Mouse (Mus musculus) CD4-positive, CD25-positive, alpha-beta regulatory T cell, adult 4 months (primary cell): Measurements from ENCODE around the gene Strc. TPM values are rescaled to one million over a fixed set of nuclear protein-coding genes. Genes with fewer than 3 reads are reported as not detected.
"Not testable (repeated sequence)": the region's sequence is repeated elsewhere in the genome, so short reads cannot be mapped to it uniquely, and the experiment has no call there.

Source experiments
- ATAC-seq: one replicate; pipeline ENCODE4 v1.8.0; 2017
- polyA plus RNA-seq, 2 experiments: library from polyadenylated mRNA; unstranded; fragments of 100-300 nt; shearing (Covaris generic); gene quantifications; one replicate each; pipeline ENCODE4 v1.2.1; 2017

The Strc gene
- under 1 TPM; 0.10 to 0.35 TPM for polyA plus RNA-seq

GRCm38 (mm10) chr2:121386961-121387575 is at the start of gene Strc:
Gene Strc, minus strand, starts transcription at chr2:121387168.
- not testable (repeated sequence) for ATAC-seq

- ATAC-seq = peak; percentile 74
Measured at GRCm38 (mm10) chr2:121434854-121435253, 47.9 kb upstream of the Strc start.

DNA sequence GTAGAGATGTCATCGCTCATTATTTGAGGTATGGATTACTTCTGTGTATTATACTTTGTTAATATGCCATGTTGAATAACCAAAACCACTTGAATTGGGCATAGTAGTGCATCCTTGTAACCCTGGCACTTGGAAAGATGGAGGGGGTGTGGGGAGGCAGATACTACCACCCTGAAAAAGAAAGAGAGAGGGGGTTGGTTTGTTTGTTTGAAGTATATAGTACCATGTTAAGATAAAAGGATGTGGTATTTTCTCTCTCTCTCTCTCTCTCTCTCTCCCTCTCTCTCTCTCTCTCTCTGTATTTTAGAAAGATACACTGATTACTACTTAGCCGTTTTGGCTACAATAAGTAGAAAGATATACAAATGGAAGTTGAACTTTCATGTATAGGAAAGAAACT is 38.9 kb upstream of the Strc start:
- peak; percentile 51 for ATAC-seq

- no peak for ATAC-seq
Measured at GRCm38 (mm10) chr2:121423166-121423565, 36.2 kb upstream of the Strc start.

GRCm38 (mm10) chr2:121418476-121418875 is 31.5 kb upstream of the Strc start:
- no peak for ATAC-seq

DNA sequence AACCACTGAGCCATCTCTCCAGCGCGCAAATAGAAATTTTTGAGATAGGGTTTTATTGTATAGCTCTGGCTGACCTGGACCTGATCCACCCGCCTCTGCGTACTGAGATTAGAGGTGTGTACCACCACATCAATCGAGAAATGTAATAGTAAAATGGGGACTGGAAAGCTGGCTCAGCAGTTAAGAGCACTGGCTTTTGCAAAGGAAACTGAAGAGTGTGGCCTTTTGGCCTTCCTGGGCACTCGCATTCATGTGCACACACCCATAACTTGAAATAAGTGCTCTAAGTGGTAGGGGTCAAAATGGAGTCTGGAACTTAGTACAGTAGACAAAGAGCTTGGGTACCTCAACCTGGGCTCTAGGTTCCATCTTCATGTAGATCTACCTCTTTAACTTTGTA is 29.4 kb upstream of the Strc start:
- ATAC-seq = no peak

- no peak for ATAC-seq
Measured at GRCm38 (mm10) chr2:121415591-121415990, 28.6 kb upstream of the Strc start.

GRCm38 (mm10) chr2:121415103-121415502 is 28.1 kb upstream of the Strc start:
- ATAC-seq = no peak

- ATAC-seq = peak; percentile 49
Measured at GRCm38 (mm10) chr2:121414139-121414685, 27.2 kb upstream of the Strc start.

GRCm38 (mm10) chr2:121413387-121414042 is 26.5 kb upstream of the Strc start, which contains the start of the genes Pdia3 and Catsper2:
Gene Pdia3, plus strand, starts transcription at chr2:121413775.
Gene Catsper2, minus strand, starts transcription at chr2:121413792.
- ATAC-seq = peak; percentile 80

DNA sequence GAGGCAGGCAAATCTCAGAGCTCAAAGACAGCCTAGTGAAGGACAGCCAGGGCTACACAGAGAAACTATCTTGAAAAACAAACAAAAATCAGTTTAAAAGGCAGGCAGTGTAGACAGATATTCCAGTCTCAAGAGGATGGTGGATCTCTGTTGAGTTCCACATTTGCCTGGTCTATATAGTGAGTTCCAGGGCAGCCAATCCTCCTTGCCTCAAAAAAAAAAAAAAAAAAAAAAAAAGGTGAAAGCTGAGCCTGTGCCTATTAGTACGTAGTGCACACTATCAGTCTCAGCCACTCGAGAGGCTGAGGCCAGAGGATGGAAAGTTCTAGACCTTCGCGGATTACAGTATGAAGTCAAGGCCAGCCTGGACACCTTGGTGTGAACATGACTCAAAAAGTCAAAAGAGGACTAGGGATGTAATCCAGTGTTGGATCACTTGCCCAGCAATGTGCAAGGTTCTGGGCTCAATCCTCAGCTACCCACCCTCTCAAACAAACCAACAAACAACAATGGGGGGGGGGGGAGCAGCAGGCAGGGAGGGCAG is 25.9 kb upstream of the Strc start:
- ATAC-seq = no peak

GRCm38 (mm10) chr2:121408160-121408559 is 21.2 kb upstream of the Strc start:
- peak; percentile 88 for ATAC-seq

DNA sequence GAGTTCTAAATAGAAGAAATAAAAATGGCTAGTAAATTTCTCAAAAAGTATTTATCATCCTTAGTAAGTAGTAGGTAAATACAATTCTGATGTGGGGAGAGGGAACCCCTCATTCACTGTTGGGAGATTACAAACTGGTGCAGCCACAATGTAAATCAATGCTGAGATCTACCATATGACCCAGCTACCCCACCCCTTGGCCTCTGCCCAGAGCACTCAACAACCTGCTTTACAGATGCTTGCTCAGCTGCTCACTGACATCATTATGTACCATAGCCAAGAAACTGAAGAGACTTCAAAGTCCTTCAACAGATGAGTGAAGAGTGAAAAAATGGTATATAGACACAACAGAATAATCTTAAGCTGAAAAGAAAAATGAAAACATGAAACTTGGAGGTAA is 16.3 kb upstream of the Strc start:
- ATAC-seq = no peak

- peak; percentile 62 for ATAC-seq
Measured at GRCm38 (mm10) chr2:121396624-121397023, 9.7 kb upstream of the Strc start.

GRCm38 (mm10) chr2:121374766-121375165 is 12.2 kb downstream of the Strc start:
- ATAC-seq = no peak

- no peak for ATAC-seq
Measured at GRCm38 (mm10) chr2:121372266-121372665, 14.7 kb downstream of the Strc start.

DNA sequence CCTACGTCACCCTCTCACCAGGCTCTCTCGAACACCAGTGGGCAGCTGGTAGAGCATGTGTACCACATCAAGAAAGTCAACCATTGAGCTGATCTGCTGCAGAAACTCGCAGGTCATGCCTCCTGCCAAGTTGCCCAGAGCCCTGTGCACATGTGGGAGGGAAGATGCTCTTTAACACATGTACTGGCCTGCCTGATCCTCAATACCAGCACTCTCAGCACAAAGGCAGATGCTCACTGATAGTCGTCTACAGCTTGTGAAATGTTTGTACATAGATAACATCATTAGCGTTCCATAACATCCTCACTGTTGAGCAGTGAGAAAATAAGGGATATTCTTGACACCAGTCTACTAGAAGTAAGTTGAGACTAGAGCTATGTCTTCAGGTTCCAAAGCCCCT is 16.0 kb downstream of the Strc start:
- no peak for ATAC-seq

DNA sequence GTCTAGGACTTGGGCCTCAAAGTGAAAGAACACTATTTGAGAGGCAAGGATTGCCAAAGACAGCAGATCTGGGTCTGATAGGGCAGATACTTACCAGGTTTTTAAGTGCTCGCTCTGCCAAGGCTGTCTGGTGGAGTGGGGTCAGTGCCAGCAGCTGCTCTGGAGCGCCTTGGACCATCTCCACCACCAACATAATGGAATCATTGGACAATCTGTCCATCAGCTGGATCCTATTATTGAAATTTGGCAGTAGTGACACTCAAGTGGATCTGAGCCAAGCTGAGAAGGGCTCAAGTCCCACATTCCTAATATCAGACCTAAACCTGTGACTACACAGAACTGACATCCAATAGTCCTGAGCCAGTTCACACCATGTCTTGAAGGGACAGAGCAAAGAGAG is 18.1 kb downstream of the Strc start:
- ATAC-seq = no peak

DNA sequence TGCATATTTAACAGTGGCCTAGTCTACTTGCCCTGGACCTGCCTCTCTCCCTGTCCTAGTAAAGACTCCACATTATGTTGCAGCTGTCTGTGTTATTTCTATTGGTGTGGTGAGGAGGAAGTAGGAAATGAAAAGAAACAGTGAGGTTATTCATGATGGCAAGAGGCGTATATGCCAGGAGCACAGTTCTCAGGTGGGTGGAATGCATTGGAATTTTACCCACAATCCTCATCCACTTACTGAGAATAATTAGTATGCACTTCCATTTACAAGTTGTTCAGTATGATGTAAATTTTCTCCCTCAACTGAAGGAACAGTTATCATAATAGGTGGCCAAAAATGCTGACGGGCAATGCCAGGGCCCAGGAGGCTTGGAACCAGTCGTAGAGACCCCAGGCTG is 23.3 kb downstream of the Strc start:
- no peak for ATAC-seq

GRCm38 (mm10) chr2:121359461-121359860 is 27.5 kb downstream of the Strc start:
- no peak for ATAC-seq

DNA sequence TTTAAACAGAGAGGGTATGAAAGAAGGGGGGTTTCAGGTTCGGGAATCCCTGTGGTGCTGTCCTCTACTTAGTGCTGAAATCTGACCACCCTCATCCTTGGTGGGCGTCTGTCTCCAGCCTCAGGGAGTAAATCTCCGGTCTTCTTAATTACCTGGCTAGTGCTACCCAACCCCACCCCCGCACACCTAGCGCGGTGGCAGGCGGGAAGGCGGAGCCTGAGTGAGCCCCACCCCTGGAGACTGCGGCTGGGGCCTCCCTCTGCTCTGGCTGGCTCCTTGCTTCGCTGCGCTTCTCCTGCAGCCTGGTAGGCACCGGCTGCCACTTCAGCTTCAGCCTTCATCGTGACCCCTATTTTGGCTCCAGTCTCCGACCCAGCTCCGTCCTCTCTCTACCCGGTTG is 28.6 kb downstream of the Strc start:
- ATAC-seq = no peak

- no peak for ATAC-seq
Measured at GRCm38 (mm10) chr2:121357961-121358360, 29.0 kb downstream of the Strc start.

DNA sequence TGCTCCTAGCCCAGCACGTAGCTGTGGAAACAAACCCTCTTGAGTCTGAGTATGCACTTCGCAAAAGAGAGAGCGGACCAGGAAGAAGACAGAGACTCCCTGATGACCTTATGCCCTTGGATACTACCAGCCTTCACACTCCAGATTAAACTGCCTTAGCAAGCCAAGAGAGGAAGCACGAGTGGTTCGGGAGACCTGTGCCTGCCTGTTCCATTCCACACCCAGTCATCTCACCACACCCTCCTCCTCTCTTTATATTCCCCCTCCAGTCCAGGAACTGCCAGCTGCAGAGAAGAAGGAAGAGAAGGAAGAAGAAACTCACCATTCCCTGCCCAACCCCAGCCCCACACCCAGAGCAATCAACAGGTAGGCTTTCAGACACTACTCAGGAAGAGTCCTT is 29.5 kb downstream of the Strc start, which contains the start of gene Ckmt1:
Ckmt1 (plus strand) TSS at position 221 of the 400 bp plus-strand sequence.
- ATAC-seq = no peak
